Mouse (Mus musculus) right cerebral cortex, postnatal 25 days (tissue): Measurements from ENCODE around the gene Phgr1.

ENCODE experiments used
- DNase-seq: peaks from one replicate; pipeline ENCODE4 v3.0.0; 2022

Gene Phgr1

GRCm38 (mm10) chr2:118779504-118780480, 7.2 kb downstream of the Phgr1 start, which contains the start of gene Disp2:
TSS of gene Disp2 (plus strand) at chr2:118779719.
- DNase-seq = peak; percentile 94

GRCm38 (mm10) chr2:118781115-118781514, 8.5 kb downstream of the Phgr1 start:
- DNase-seq = no peak

GRCm38 (mm10) chr2:118782303-118782702, 9.7 kb downstream of the Phgr1 start:
- no peak for DNase-seq

- DNase-seq = no peak
These were observed 10.5 kb downstream of the Phgr1 start for GRCm38 (mm10) chr2:118783093-118783492.

GRCm38 (mm10) chr2:118783663-118784062, 11.1 kb downstream of the Phgr1 start:
- DNase-seq = no peak

GRCm38 (mm10) chr2:118786525-118786924, 14.0 kb downstream of the Phgr1 start:
- DNase-seq = no peak

GRCm38 (mm10) chr2:118789501-118789900, 16.9 kb downstream of the Phgr1 start:
- no peak for DNase-seq

- no peak for DNase-seq
These were observed 17.6 kb downstream of the Phgr1 start for GRCm38 (mm10) chr2:118790221-118790550.

- DNase-seq = peak; percentile 48
These were observed 18.3 kb downstream of the Phgr1 start for GRCm38 (mm10) chr2:118790551-118791525.

GRCm38 (mm10) chr2:118791591-118792258, 19.2 kb downstream of the Phgr1 start:
- DNase-seq = no peak

GRCm38 (mm10) chr2:118792259-118792613, 19.7 kb downstream of the Phgr1 start:
- no peak for DNase-seq

GRCm38 (mm10) chr2:118793636-118794035, 21.1 kb downstream of the Phgr1 start:
- DNase-seq = no peak

- DNase-seq = no peak
These were observed 30.1 kb downstream of the Phgr1 start for GRCm38 (mm10) chr2:118802542-118803118.

- no peak for DNase-seq
These were observed 31.9 kb downstream of the Phgr1 start for GRCm38 (mm10) chr2:118804474-118804873.

- DNase-seq = no peak
These were observed 32.6 kb downstream of the Phgr1 start for GRCm38 (mm10) chr2:118805137-118805536.

- no peak for DNase-seq
These were observed 33.2 kb downstream of the Phgr1 start for GRCm38 (mm10) chr2:118805756-118806155.

- DNase-seq = no peak
These were observed 34.3 kb downstream of the Phgr1 start for GRCm38 (mm10) chr2:118806860-118807259.

- DNase-seq = no peak
These were observed 38.3 kb downstream of the Phgr1 start for GRCm38 (mm10) chr2:118810861-118811260.

- DNase-seq = no peak
These were observed 40.2 kb downstream of the Phgr1 start for GRCm38 (mm10) chr2:118812724-118813123.

GRCm38 (mm10) chr2:118813981-118814836, 41.6 kb downstream of the Phgr1 start, which contains the start of gene Knstrn:
TSS of gene Knstrn (plus strand) at chr2:118814003.
- peak; percentile 86 for DNase-seq

GRCm38 (mm10) chr2:118822800-118823199, 50.2 kb downstream of the Phgr1 start:
- DNase-seq = no peak
